Mouse (Mus musculus) lung, postnatal 0 days (tissue): ENCODE results near the gene Tcf12. TPM values are rescaled to one million over a fixed set of nuclear protein-coding genes. Genes with fewer than 3 reads are reported as not detected.

Experiments used
- ATAC-seq: fragments of 200-750 bp; cut with Nextera tagmentation; 2 replicates; pipeline ENCODE4 v1.8.0; 2017; ENCODE audit warnings: moderate library complexity
- DNase-seq: peaks from one replicate; pipeline ENCODE4 v3.0.0-alpha.2; 2016; ENCODE audit warnings: low spot score
- H3K27ac ChIP-seq: fragments of 300-500 bp; sonication (generic); 2 replicates; pipeline ENCODE4 v1.5.1; 2014; ENCODE audit warnings: antibody characterized with exemption, mild to moderate bottlenecking, low read length, mixed read lengths
- H3K27me3 ChIP-seq: fragments of 300-500 bp; sonication (generic); replicated peaks from 2 replicates; pipeline ENCODE4 v1.6.1; 2014; ENCODE audit warnings: low read length, mixed read lengths; ENCODE audit not compliant: insufficient read depth
- H3K36me3 ChIP-seq: fragments of 300-500 bp; sonication (generic); 2 replicates; pipeline ENCODE4 v1.6.1; 2014; ENCODE audit warnings: low read length, mixed read lengths; ENCODE audit not compliant: insufficient read depth
- H3K4me1 ChIP-seq: fragments of 300-500 bp; sonication (generic); 2 replicates; pipeline ENCODE4 v1.6.1; 2014; ENCODE audit warnings: antibody characterized with exemption, low read depth, low read length, mixed read lengths; ENCODE audit not compliant: insufficient read depth
- H3K4me2 ChIP-seq: fragments of 300-500 bp; sonication (generic); replicated peaks from 2 replicates; pipeline ENCODE4 v1.6.1; 2014; ENCODE audit warnings: low read depth, mild to moderate bottlenecking, low read length, moderate library complexity, mixed read lengths
- H3K4me3 ChIP-seq: fragments of 300-500 bp; sonication (generic); 2 replicates; pipeline ENCODE4 v1.5.1; 2014; ENCODE audit warnings: low read depth, low read length
- H3K9ac ChIP-seq: fragments of 300-500 bp; sonication (generic); replicated peaks from 2 replicates; pipeline ENCODE4 v1.6.1; 2014; ENCODE audit warnings: low read depth, mild to moderate bottlenecking
- H3K9me3 ChIP-seq: fragments of 300-500 bp; sonication (generic); 2 replicates; pipeline ENCODE4 v1.6.1; 2016; ENCODE audit warnings: low read length, mixed read lengths
- CTCF ChIP-seq: IDR thresholded peaks from 2 replicates; pipeline ENCODE4 v1.5.1; 2016; ENCODE audit warnings: antibody characterized with exemption, mild to moderate bottlenecking
- EP300 ChIP-seq: IDR thresholded peaks from 2 replicates; pipeline ENCODE4 v1.6.1; 2016; ENCODE audit warnings: antibody characterized with exemption, mild to moderate bottlenecking, control low read depth
- WGBS: fragments of 180-500 bp; shearing (Covaris S2); extraction: QIAGEN DNeasy Blood & Tissue Kit; methylation state at CpG from one replicate; pipeline ENCODE4 v1.1.7; 2014; 5-methylcytosine and 5-hydroxymethylcytosine counted together
- polyA plus RNA-seq: library from polyadenylated mRNA; unstranded; fragments of >200 nt; fragmentation: Nextera tagmentation; extraction: Ambion mirVana; gene quantifications from 2 replicates; pipeline ENCODE4 v1.2.1, GENCODE M21; 2015

The Tcf12 gene
- polyA plus RNA-seq, 1 experiment from 2014 or later: 34.1 TPM

- no peaks in the 10 kb centered on the region for H3K4me1 ChIP-seq
- H3K36me3 ChIP-seq: no peaks in the 10 kb centered on the region; the same call in 1 of the 2 replicates
- WGBS: 46% methylated on average over 2 of the region's 2 CpGs
- no peak overlapping the region for H3K9ac ChIP-seq
- ATAC-seq (no peak), DNase-seq (no peak)
- no peak overlapping the region for H3K4me3 ChIP-seq
- H3K27me3 ChIP-seq: no peaks in the 10 kb centered on the region
- no peak overlapping the region for H3K4me2 ChIP-seq
- TF ChIP-seq CTCF: no peak
- TF ChIP-seq EP300: no peak
- no peaks in the 10 kb centered on the region for H3K9me3 ChIP-seq
- H3K27ac ChIP-seq: no peak overlapping the region
These were observed 250.0 kb downstream of the Tcf12 start for GRCm38 (mm10) chr9:71861629-71862028.

- 78% methylated on average over 1 of the region's 1 CpGs for WGBS
- peaks cover 16% of the 10 kb centered on the region for H3K36me3 ChIP-seq
- ATAC-seq: no peak
These were observed 253.7 kb downstream of the Tcf12 start for GRCm38 (mm10) chr9:71857926-71858325.

DNA sequence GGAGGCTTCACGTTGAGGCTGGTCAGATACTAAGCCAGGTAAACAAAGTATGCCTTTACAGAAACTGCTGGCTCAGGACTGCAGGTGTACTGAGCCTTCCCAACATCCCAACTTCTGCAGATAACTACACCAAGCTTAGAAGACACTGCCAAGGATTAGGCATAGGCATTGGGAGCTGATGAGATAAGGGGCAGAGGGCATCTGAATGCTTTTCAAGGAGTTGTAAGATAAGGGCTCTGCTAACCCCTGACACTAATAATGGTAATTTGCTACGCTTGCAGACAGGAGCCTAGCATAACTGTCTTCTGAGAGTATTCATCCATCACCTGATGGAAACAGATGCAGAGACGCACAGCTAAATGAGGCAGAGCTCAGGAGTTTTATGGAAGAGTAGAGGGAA lies 257.8 kb downstream of the Tcf12 start:
- no peak for ATAC-seq
- Histone ChIP-seq H3K4me3 (no peak overlapping the region), H3K9me3 (no peaks in the 10 kb centered on the region), H3K27ac (no peak overlapping the region), H3K4me2 (no peak overlapping the region), H3K9ac (no peak overlapping the region), H3K36me3 (peaks cover 22% of the 10 kb centered on the region), H3K4me1 (no peaks in the 10 kb centered on the region), H3K27me3 (no peaks in the 10 kb centered on the region)
- WGBS: 80% methylated on average over 3 of the region's 3 CpGs
- TF ChIP-seq CTCF: no peak
- TF ChIP-seq EP300: no peak
- no peak for DNase-seq

More at GRCm38 (mm10) chr9:71857926-71858325, 253.7 kb downstream of the Tcf12 start:
- Histone ChIP-seq H3K4me1 (no peaks in the 10 kb centered on the region), H3K27me3 (no peaks in the 10 kb centered on the region), H3K27ac (no peak overlapping the region), H3K9me3 (no peaks in the 10 kb centered on the region), H3K4me3 (no peak overlapping the region), H3K4me2 (no peak overlapping the region), H3K9ac (no peak overlapping the region)
- TF ChIP-seq EP300 (no peak), CTCF (no peak)
- no peak for DNase-seq

GRCm38 (mm10) chr9:71850283-71850682 lies 261.4 kb downstream of the Tcf12 start:
- TF ChIP-seq CTCF (no peak), EP300 (no peak)
- no peaks in the 10 kb centered on the region for H3K27me3 ChIP-seq
- no peak overlapping the region for H3K27ac ChIP-seq
- no peak overlapping the region for H3K4me2 ChIP-seq
- H3K4me1 ChIP-seq: no peaks in the 10 kb centered on the region
- ATAC-seq (no peak), DNase-seq (no peak)
- H3K36me3 ChIP-seq: peaks cover 21% of the 10 kb centered on the region
- H3K9me3 ChIP-seq: no peaks in the 10 kb centered on the region
- WGBS: 93% methylated on average over 1 of the region's 1 CpGs
- no peak overlapping the region for H3K4me3 ChIP-seq
- no peak overlapping the region for H3K9ac ChIP-seq

- 96% methylated on average over 3 of the region's 3 CpGs for WGBS
- no peak overlapping the region for H3K4me2 ChIP-seq
- H3K27ac ChIP-seq: no peak overlapping the region
- no peaks in the 10 kb centered on the region for H3K4me1 ChIP-seq
- DNase-seq (no peak), ATAC-seq (no peak)
- no peak overlapping the region for H3K9ac ChIP-seq
- TF ChIP-seq CTCF: no peak
- TF ChIP-seq EP300: no peak
- H3K9me3 ChIP-seq: no peaks in the 10 kb centered on the region
- no peaks in the 10 kb centered on the region for H3K27me3 ChIP-seq
- H3K4me3 ChIP-seq: no peak overlapping the region
- peaks cover 14% of the 10 kb centered on the region; the same call in 1 of the 2 replicates for H3K36me3 ChIP-seq
These were observed 263.3 kb downstream of the Tcf12 start for GRCm38 (mm10) chr9:71848392-71848791.

DNA sequence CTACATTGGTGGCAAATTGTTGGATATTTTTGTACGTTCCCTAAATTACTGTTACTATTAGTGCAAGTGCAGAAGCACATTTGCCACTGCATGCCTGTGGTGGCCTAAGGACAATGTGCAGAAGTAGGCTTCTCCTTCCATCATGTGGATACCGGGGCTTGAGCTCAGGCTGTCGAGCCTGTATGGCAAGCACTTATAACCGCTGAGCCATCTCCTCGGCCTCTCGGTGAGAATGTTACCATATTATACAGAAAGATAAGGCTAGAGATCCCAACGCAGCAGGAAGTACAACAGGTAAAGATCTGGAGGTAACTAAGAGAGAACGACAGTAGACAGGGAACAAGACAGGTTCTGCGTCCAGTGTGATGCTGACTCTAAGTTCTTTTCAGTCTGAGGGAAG lies 263.8 kb downstream of the Tcf12 start:
- 91% methylated on average over 9 of the region's 9 CpGs for WGBS
- H3K4me2 ChIP-seq: no peak overlapping the region
- no peaks in the 10 kb centered on the region for H3K27me3 ChIP-seq
- H3K9me3 ChIP-seq: no peaks in the 10 kb centered on the region
- no peaks in the 10 kb centered on the region for H3K4me1 ChIP-seq
- H3K27ac ChIP-seq: no peak overlapping the region
- no peak for ATAC-seq
- peaks cover 14% of the 10 kb centered on the region; the same call in 1 of the 2 replicates for H3K36me3 ChIP-seq
- no peak for TF ChIP-seq CTCF
- TF ChIP-seq EP300: no peak
- no peak overlapping the region for H3K9ac ChIP-seq
- no peak overlapping the region for H3K4me3 ChIP-seq
- DNase-seq: no peak

- Histone ChIP-seq H3K9ac (no peak overlapping the region), H3K36me3 (peaks cover 14% of the 10 kb centered on the region), H3K9me3 (no peaks in the 10 kb centered on the region), H3K27ac (no peak overlapping the region), H3K4me3 (no peak overlapping the region), H3K4me2 (no peak overlapping the region), H3K4me1 (no peaks in the 10 kb centered on the region; the same call in 1 of the 2 replicates), H3K27me3 (no peaks in the 10 kb centered on the region)
- no peak for ATAC-seq
- no peak for DNase-seq
- WGBS: 86% methylated on average over 5 of the region's 5 CpGs
- no peak for TF ChIP-seq EP300
- TF ChIP-seq CTCF: no peak
These were observed 269.8 kb downstream of the Tcf12 start for GRCm38 (mm10) chr9:71841850-71842249.
